Comparison of ENCODE assay signal across 35 mouse cellular contexts in genomic region chr13:58622647-58623046, GRCm38 (mm10). TPM values are rescaled to one million over a fixed set of nuclear protein-coding genes. Genes with fewer than 3 reads are reported as not detected.
DNase-seq lines count a peak whose midpoint lies in the region; ATAC-seq lines count a peak whose summit lies in the region.
"Had no signal": no experiment of that assay in that cellular context is flagged by ENCODE, and none has a peak within 500 bp of the region (broad histone marks: within the 10 kb centered on the region; RNA-seq: fewer than 3 reads in every experiment).

No protein-coding gene starts in this region.

- peak; percentile 52 for DNase-seq in A20 (ENCODE audit: low read depth, low spot score)
- DNase-seq in T-cell, adult 2 months (ENCODE audit: low spot score) = peak; percentile 12
- no peak for DNase-seq in B cell, adult 2 months
- DNase-seq in forebrain, embryonic 10.5 days (ENCODE audit: extremely low spot score, low spot score) = no peak
- no peak for DNase-seq in lung, postnatal 4 days
- DNase-seq: adrenal gland, adult 8-10 months; cerebellum, adult 2 months; cerebellum, postnatal 25 days; embryo, embryonic 11 days; forebrain, postnatal 0 days; gastrocnemius, postnatal 14 days; heart, adult 18-20 months; heart, postnatal 36 days; kidney, adult 8-10 months; kidney, postnatal 10 days; layer of hippocampus, postnatal 36 days; liver, embryonic 13.5 days; lung, adult 18-20 months; right cerebral cortex, postnatal 14 days; spleen, adult 18-20 months; thymus, postnatal 4 days had no signal

- H3K27ac ChIP-seq in intestine, embryonic 16.5 days (ENCODE audit: low read length) = no peak overlapping the region
- H3K27ac ChIP-seq in intestine, embryonic 15.5 days = no peak overlapping the region
- no peak overlapping the region for H3K27ac ChIP-seq in forebrain, embryonic 10.5 days
- H3K27ac ChIP-seq: forebrain, embryonic 12.5 days; hindbrain, embryonic 13.5 days; limb, embryonic 10.5 days; limb, embryonic 15.5 days; liver, embryonic 13.5 days; midbrain, embryonic 12.5 days; neural tube, embryonic 13.5 days had no signal

- no peak overlapping the region for H3K4me2 ChIP-seq in intestine, embryonic 16.5 days (ENCODE audit: low read depth, low read length)
- no peak overlapping the region for H3K4me2 ChIP-seq in intestine, embryonic 15.5 days (replicated peaks)
- H3K4me2 ChIP-seq: forebrain, embryonic 12.5 days; heart, embryonic 11.5 days; hindbrain, embryonic 13.5 days; limb, embryonic 15.5 days; liver, embryonic 13.5 days; midbrain, embryonic 12.5 days; neural tube, embryonic 13.5 days had no signal

- ATAC-seq in intestine, embryonic 16.5 days = peak; percentile 38; the same call in 1 of the 2 replicates
- ATAC-seq in intestine, embryonic 15.5 days = no peak
- ATAC-seq in megakaryocyte, adult 5-6 weeks (ENCODE audit: poor library complexity, severe bottlenecking) = peak; percentile 33; the same call in 1 of the 2 replicates
- ATAC-seq: forebrain, postnatal 0 days; lung, postnatal 0 days had no signal

- no peak overlapping the region for H3K9ac ChIP-seq in intestine, embryonic 16.5 days (ENCODE audit: low read depth, low read length)
- H3K9ac ChIP-seq in intestine, embryonic 15.5 days = no peak overlapping the region
- H3K9ac ChIP-seq: forebrain, embryonic 12.5 days; forebrain, postnatal 0 days; hindbrain, embryonic 13.5 days; limb, embryonic 15.5 days; liver, embryonic 13.5 days; midbrain, embryonic 12.5 days; neural tube, embryonic 13.5 days had no signal

- no peaks in the 10 kb centered on the region for H3K27me3 ChIP-seq in intestine, embryonic 16.5 days (replicated peaks; ENCODE audit: control insufficient read depth, insufficient read depth, low read length)
- no peaks in the 10 kb centered on the region for H3K27me3 ChIP-seq in intestine, embryonic 15.5 days (replicated peaks)
- H3K27me3 ChIP-seq in forebrain, embryonic 10.5 days (ENCODE audit: poor library complexity, severe bottlenecking) = no peaks in the 10 kb centered on the region
- H3K27me3 ChIP-seq: forebrain, embryonic 12.5 days; hindbrain, embryonic 13.5 days; limb, embryonic 15.5 days; liver, embryonic 13.5 days; midbrain, embryonic 12.5 days; neural tube, embryonic 13.5 days had no signal

- 31% methylated on average over 8 of the region's 8 CpGs for WGBS in intestine, embryonic 16.5 days
- WGBS in intestine, embryonic 15.5 days = 22% methylated on average over 8 of the region's 8 CpGs
- WGBS in forebrain, embryonic 10.5 days = 72% methylated on average over 8 of the region's 8 CpGs

- H3K9me3 ChIP-seq in intestine, embryonic 16.5 days (ENCODE audit: control insufficient read depth, low read length) = no peaks in the 10 kb centered on the region
- H3K9me3 ChIP-seq in intestine, embryonic 15.5 days = no peaks in the 10 kb centered on the region
- no peaks in the 10 kb centered on the region for H3K9me3 ChIP-seq in forebrain, embryonic 10.5 days
- H3K9me3 ChIP-seq: forebrain, embryonic 12.5 days; hindbrain, embryonic 13.5 days; limb, embryonic 10.5 days; limb, embryonic 15.5 days; liver, embryonic 13.5 days; midbrain, embryonic 12.5 days; neural tube, embryonic 13.5 days had no signal

- no peak overlapping the region for H3K4me3 ChIP-seq in intestine, embryonic 16.5 days (ENCODE audit: low read length)
- no peak overlapping the region for H3K4me3 ChIP-seq in intestine, embryonic 15.5 days (replicated peaks)
- no peak overlapping the region for H3K4me3 ChIP-seq in forebrain, embryonic 10.5 days
- H3K4me3 ChIP-seq: erythroblast, embryonic 14.5 days; forebrain, embryonic 12.5 days; hindbrain, embryonic 13.5 days; limb, embryonic 10.5 days; limb, embryonic 15.5 days; liver, embryonic 13.5 days; midbrain, embryonic 12.5 days; neural tube, embryonic 13.5 days had no signal

- no peaks in the 10 kb centered on the region for H3K36me3 ChIP-seq in intestine, embryonic 16.5 days (ENCODE audit: control insufficient read depth, insufficient read depth, low read length)
- no peaks in the 10 kb centered on the region for H3K36me3 ChIP-seq in intestine, embryonic 15.5 days
- H3K36me3 ChIP-seq in forebrain, embryonic 10.5 days (replicated peaks) = no peaks in the 10 kb centered on the region
- H3K36me3 ChIP-seq: forebrain, embryonic 12.5 days; hindbrain, embryonic 13.5 days; limb, embryonic 10.5 days; limb, embryonic 15.5 days; liver, embryonic 13.5 days; midbrain, embryonic 12.5 days; neural tube, embryonic 13.5 days had no signal

- no peaks in the 10 kb centered on the region for H3K4me1 ChIP-seq in intestine, embryonic 16.5 days (ENCODE audit: control insufficient read depth, insufficient read depth, low read length)
- H3K4me1 ChIP-seq in intestine, embryonic 15.5 days (replicated peaks) = no peaks in the 10 kb centered on the region
- H3K4me1 ChIP-seq in forebrain, embryonic 10.5 days = no peaks in the 10 kb centered on the region
- H3K4me1 ChIP-seq: forebrain, embryonic 12.5 days; hindbrain, embryonic 13.5 days; limb, embryonic 15.5 days; liver, embryonic 13.5 days; midbrain, embryonic 12.5 days; neural tube, embryonic 13.5 days had no signal

RNA-seq across cellular contexts. Expression of gene Slc28a3, which starts 12.0 kb away (rescaled TPM):
- 0.32 and 0.43 TPM in 2 replicates for polyA plus RNA-seq in intestine, embryonic 16.5 days (2015; fragmentation: Nextera tagmentation; extraction: Ambion mirVana)
- polyA plus RNA-seq in intestine, embryonic 15.5 days (2015; fragmentation: Nextera tagmentation; extraction: Ambion mirVana) = 0.65 and 0.91 TPM in 2 replicates
- total RNA-seq in megakaryocyte, adult 5-6 weeks (2015) = not detected in 2 replicates
- total RNA-seq in megakaryocyte, adult 5-6 weeks (2017) = not detected in 2 replicates
- polyA plus RNA-seq in forebrain, embryonic 10.5 days (2016; fragmentation: Nextera tagmentation; extraction: Ambion mirVana) = 0.06 TPM in 1 of 2 replicates, not detected in the other
- total RNA-seq: adrenal gland, adult 8-10 months; gastrocnemius, postnatal 14 days; heart, postnatal 36 days had no signal
- polyA plus RNA-seq: C2C12; erythroblast, embryonic 14.5 days; forebrain, embryonic 12.5 days; heart, embryonic 11.5 days; heart, embryonic 16.5 days; liver, embryonic 13.5 days; midbrain, embryonic 12.5 days had no signal

Comparison
In these comparisons a context has a peak if more than half of its experiments do, and no peak if none do; other contexts are left out.
1. DNase-seq: peak in A20 (single experiment) and T-cell, adult 2 months (single experiment); none in B cell, adult 2 months (0 of 2), forebrain, embryonic 10.5 days (single experiment) and lung, postnatal 4 days (0 of 2).